Mouse (Mus musculus) limb, embryonic 14.5 days (tissue): ENCODE results near the gene Tmem189. TPM values are rescaled to one million over a fixed set of nuclear protein-coding genes. Genes with fewer than 3 reads are reported as not detected.

Experiments used
- ATAC-seq: fragments of 200-750 bp; cut with Nextera tagmentation; 2 replicates; pipeline ENCODE4 v1.8.0; 2017; ENCODE audit warnings: low read depth, moderate number of reproducible peaks, moderate TSS enrichment; ENCODE audit not compliant: low FRiP score
- DNase-seq: peaks from one replicate; pipeline ENCODE4 v3.0.0-alpha.2; 2015; ENCODE audit warnings: low spot score
- H3K27ac ChIP-seq: fragments of 300-500 bp; sonication (generic); replicated peaks from 2 replicates; pipeline ENCODE4 v1.5.1; 2014; ENCODE audit warnings: low read depth, mild to moderate bottlenecking, low read length, moderate library complexity, mixed read lengths
- H3K27me3 ChIP-seq: fragments of 300-500 bp; sonication (generic); 2 replicates; pipeline ENCODE4 v1.6.1; 2014; ENCODE audit warnings: low read length, mixed read lengths; ENCODE audit not compliant: control insufficient read depth, insufficient read depth
- H3K36me3 ChIP-seq: fragments of 300-500 bp; sonication (generic); 2 replicates; pipeline ENCODE4 v1.6.1; 2014; ENCODE audit warnings: mild to moderate bottlenecking, low read length, moderate library complexity, mixed read lengths; ENCODE audit not compliant: control insufficient read depth, insufficient read depth
- H3K4me1 ChIP-seq: fragments of 300-500 bp; sonication (generic); 2 replicates; pipeline ENCODE4 v1.6.1; 2014; ENCODE audit warnings: antibody characterized with exemption, low read length, mixed read lengths; ENCODE audit not compliant: control insufficient read depth, insufficient read depth
- H3K4me2 ChIP-seq: fragments of 300-500 bp; sonication (generic); replicated peaks from 2 replicates; pipeline ENCODE4 v1.6.1; 2014; ENCODE audit warnings: low read depth, mild to moderate bottlenecking, low read length, moderate library complexity; ENCODE audit not compliant: severe bottlenecking
- H3K4me3 ChIP-seq: fragments of 300-500 bp; sonication (generic); replicated peaks from 2 replicates; pipeline ENCODE4 v1.5.1; 2014; ENCODE audit warnings: low read length
- H3K9ac ChIP-seq: fragments of 300-500 bp; sonication (generic); 2 replicates; pipeline ENCODE4 v1.6.1; 2014; ENCODE audit warnings: mild to moderate bottlenecking, low read depth, low read length, moderate library complexity; ENCODE audit not compliant: severe bottlenecking
- H3K9me3 ChIP-seq: fragments of 300-500 bp; sonication (generic); 2 replicates; pipeline ENCODE4 v1.6.1; 2016; ENCODE audit warnings: low read length; ENCODE audit not compliant: control insufficient read depth
- POLR2A ChIP-seq: fragments of 200-500 bp; IDR thresholded peaks from 2 replicates; pipeline ENCODE4 v1.8.0; 2012; ENCODE audit warnings: inconsistent platforms, mild to moderate bottlenecking, moderate library complexity, borderline replicate concordance; ENCODE audit not compliant: insufficient read depth, insufficient read length; ENCODE audit errors: extremely low read depth
- WGBS: fragments of 180-500 bp; shearing (Covaris S2); extraction: QIAGEN DNeasy Blood & Tissue Kit; methylation state at CpG from one replicate; pipeline ENCODE4 v1.1.7; 2014; 5-methylcytosine and 5-hydroxymethylcytosine counted together
- polyA plus RNA-seq, 2 experiments: library from polyadenylated mRNA; depleted of rRNA in 1 of 2; stranded (reverse) in 1 of 2; unstranded in 1 of 2; fragments of >200 nt; fragmentation: Nextera tagmentation in 1 of 2; extraction: Ambion mirVana in 1 of 2; gene quantifications; 2 replicates each; pipeline versions ENCODE4 v1.2.1 to v1.2.3; 2012 to 2014

Gene Tmem189
- polyA plus RNA-seq, 2 experiments: 39.3 to 58.9 TPM

GRCm38 (mm10) chr2:167694244-167694643 lies 4.6 kb upstream of the Tmem189 start:
- WGBS: 81% methylated on average over 1 of the region's 1 CpGs
- Histone ChIP-seq H3K27me3 (peaks cover 19% of the 10 kb centered on the region), H3K9ac (no peak overlapping the region), H3K4me3 (no peak overlapping the region), H3K4me1 (peaks cover 7% of the 10 kb centered on the region; the same call in 1 of the 2 replicates), H3K4me2 (no peak overlapping the region), H3K9me3 (no peaks in the 10 kb centered on the region), H3K27ac (no peak overlapping the region), H3K36me3 (no peaks in the 10 kb centered on the region)
- DNase-seq: no peak
- ATAC-seq: no peak
- no peak for TF ChIP-seq POLR2A

GRCm38 (mm10) chr2:167693540-167693939 lies 3.9 kb upstream of the Tmem189 start:
- Histone ChIP-seq H3K36me3 (no peaks in the 10 kb centered on the region), H3K27ac (no peak overlapping the region), H3K9ac (no peak overlapping the region), H3K4me3 (no peak overlapping the region), H3K27me3 (peaks cover 23% of the 10 kb centered on the region), H3K4me1 (peaks cover 7% of the 10 kb centered on the region; the same call in 1 of the 2 replicates), H3K4me2 (no peak overlapping the region), H3K9me3 (no peaks in the 10 kb centered on the region)
- DNase-seq (no peak), ATAC-seq (no peak)
- 90% methylated on average over 2 of the region's 2 CpGs for WGBS
- TF ChIP-seq POLR2A: no peak

GRCm38 (mm10) chr2:167692831-167693230 lies 3.2 kb upstream of the Tmem189 start:
- H3K27ac ChIP-seq: no peak overlapping the region
- WGBS: 82% methylated on average over 3 of the region's 3 CpGs
- H3K27me3 ChIP-seq: peaks cover 23% of the 10 kb centered on the region
- ATAC-seq (no peak), DNase-seq (no peak)
- no peak for TF ChIP-seq POLR2A
- no peak overlapping the region for H3K4me2 ChIP-seq
- no peak overlapping the region for H3K4me3 ChIP-seq
- H3K4me1 ChIP-seq: peaks cover 7% of the 10 kb centered on the region; the same call in 1 of the 2 replicates
- no peaks in the 10 kb centered on the region for H3K9me3 ChIP-seq
- H3K36me3 ChIP-seq: no peaks in the 10 kb centered on the region
- H3K9ac ChIP-seq: no peak overlapping the region

- Histone ChIP-seq H3K4me3 (no peak overlapping the region), H3K9me3 (no peaks in the 10 kb centered on the region), H3K27ac (no peak overlapping the region), H3K9ac (no peak overlapping the region), H3K4me2 (no peak overlapping the region), H3K4me1 (peaks cover 7% of the 10 kb centered on the region; the same call in 1 of the 2 replicates), H3K27me3 (peaks cover 23% of the 10 kb centered on the region), H3K36me3 (no peaks in the 10 kb centered on the region)
- WGBS: 85% methylated on average over 14 of the region's 14 CpGs
- DNase-seq (no peak), ATAC-seq (no peak)
- TF ChIP-seq POLR2A: no peak
These were observed 2.4 kb upstream of the Tmem189 start for GRCm38 (mm10) chr2:167691871-167692661.

GRCm38 (mm10) chr2:167691410-167691809 lies 1.8 kb upstream of the Tmem189 start:
- DNase-seq (no peak), ATAC-seq (no peak)
- Histone ChIP-seq H3K36me3 (no peaks in the 10 kb centered on the region), H3K27me3 (peaks cover 23% of the 10 kb centered on the region), H3K9ac (no peak overlapping the region), H3K27ac (no peak overlapping the region), H3K9me3 (no peaks in the 10 kb centered on the region), H3K4me3 (no peak overlapping the region), H3K4me2 (no peak overlapping the region), H3K4me1 (peaks cover 7% of the 10 kb centered on the region; the same call in 1 of the 2 replicates)
- 91% methylated on average over 6 of the region's 6 CpGs for WGBS
- TF ChIP-seq POLR2A: no peak
